Mouse (Mus musculus): ENCODE results near the gene Smo. TPM values are rescaled to one million over a fixed set of nuclear protein-coding genes. Genes with fewer than 3 reads are reported as not detected.

The Smo gene
- polyA plus RNA-seq, 1 experiment from 2014 or later: 9.2 TPM

DNA sequence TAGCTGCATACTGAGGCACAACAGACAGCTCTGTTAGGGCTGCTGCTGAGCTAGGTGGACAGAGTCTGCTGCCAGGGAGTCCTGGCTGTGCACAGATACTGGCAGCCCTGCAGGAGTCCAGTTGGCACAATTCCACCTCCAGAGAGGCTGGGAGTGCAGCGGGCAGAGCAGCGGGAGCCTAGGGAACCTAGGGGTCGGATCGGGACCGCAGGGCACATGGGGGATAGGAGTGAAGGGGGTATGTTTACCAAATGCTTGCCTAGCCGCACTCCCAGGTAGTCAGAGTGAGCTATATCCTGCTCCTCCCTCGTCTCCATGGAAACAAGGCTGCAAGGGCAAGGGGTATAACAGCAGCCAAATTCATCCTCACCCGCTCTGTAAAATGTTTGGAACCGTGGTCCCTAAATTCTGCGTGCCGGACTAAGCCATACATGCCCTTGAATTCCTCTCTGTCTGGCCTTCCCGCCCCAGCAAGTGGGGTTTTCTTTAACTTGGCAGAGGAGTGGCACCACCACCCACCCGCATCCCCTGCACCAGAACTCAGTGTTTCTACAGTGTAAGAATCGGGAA, 17.3 kb upstream of the Smo start:
- no peak overlapping the region for H3K4me3 ChIP-seq (ENCODE audit: low read depth, low read length)
- WGBS: 18% methylated on average over 14 of the region's 14 CpGs
- peaks cover 10% of the 10 kb centered on the region; the same call in 1 of the 2 replicates for H3K4me1 ChIP-seq (ENCODE audit: control insufficient read depth, insufficient read depth, low read length)
- ATAC-seq (ENCODE audit: low read depth): peak; percentile 78
- peak overlapping the region; percentile 21; the same call in 1 of the 2 replicates for H3K4me2 ChIP-seq (ENCODE audit: low read depth, low read length)
- no peaks in the 10 kb centered on the region for H3K9me3 ChIP-seq (ENCODE audit: control insufficient read depth, low read length)
- H3K36me3 ChIP-seq (ENCODE audit: control insufficient read depth, insufficient read depth, low read length): no peaks in the 10 kb centered on the region
- no peak overlapping the region for H3K27ac ChIP-seq (ENCODE audit: low read depth, low read length)
- no peaks in the 10 kb centered on the region for H3K27me3 ChIP-seq (ENCODE audit: control insufficient read depth, insufficient read depth, low read length)
- no peak overlapping the region for H3K9ac ChIP-seq (replicated peaks; ENCODE audit: low read depth, low read length)

DNA sequence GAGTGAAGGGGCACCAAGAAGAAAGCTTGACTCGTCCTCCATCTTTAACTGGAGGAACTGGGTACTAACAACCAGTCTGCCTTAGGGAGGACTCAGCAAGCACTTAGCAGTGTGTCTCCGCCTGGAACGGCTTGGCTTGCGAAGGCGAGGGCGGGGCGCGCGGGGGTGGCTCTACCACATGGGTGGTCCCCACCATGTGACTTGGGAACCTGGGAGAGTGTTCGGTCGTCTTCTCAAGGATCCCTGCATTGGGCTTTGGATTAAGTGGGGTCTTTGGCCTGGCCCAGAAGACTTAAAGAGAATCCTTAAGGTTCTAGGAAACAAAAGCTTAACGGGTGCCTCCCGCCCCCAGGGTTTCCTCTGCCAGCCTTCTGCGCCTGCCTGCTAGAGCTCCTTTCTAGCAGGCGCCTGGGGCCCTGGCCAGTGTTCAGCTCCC, 16.4 kb upstream of the Smo start:
- Histone ChIP-seq H3K4me2 (ENCODE audit: low read depth, low read length) (peak overlapping the region; percentile 54), H3K4me1 (ENCODE audit: control insufficient read depth, insufficient read depth, low read length) (peaks cover 10% of the 10 kb centered on the region; the same call in 1 of the 2 replicates), H3K9me3 (ENCODE audit: control insufficient read depth, low read length) (no peaks in the 10 kb centered on the region), H3K27me3 (ENCODE audit: control insufficient read depth, insufficient read depth, low read length) (no peaks in the 10 kb centered on the region), H3K36me3 (ENCODE audit: control insufficient read depth, insufficient read depth, low read length) (no peaks in the 10 kb centered on the region), H3K27ac (ENCODE audit: low read depth, low read length) (no peak overlapping the region), H3K9ac (replicated peaks; ENCODE audit: low read depth, low read length) (peak overlapping the region; percentile 18; the same call in 1 of the 2 replicates), H3K4me3 (ENCODE audit: low read depth, low read length) (peak overlapping the region; percentile 28)
- peak; percentile 84 for ATAC-seq (ENCODE audit: low read depth)
- WGBS: 2% methylated on average over 15 of the region's 15 CpGs

DNA sequence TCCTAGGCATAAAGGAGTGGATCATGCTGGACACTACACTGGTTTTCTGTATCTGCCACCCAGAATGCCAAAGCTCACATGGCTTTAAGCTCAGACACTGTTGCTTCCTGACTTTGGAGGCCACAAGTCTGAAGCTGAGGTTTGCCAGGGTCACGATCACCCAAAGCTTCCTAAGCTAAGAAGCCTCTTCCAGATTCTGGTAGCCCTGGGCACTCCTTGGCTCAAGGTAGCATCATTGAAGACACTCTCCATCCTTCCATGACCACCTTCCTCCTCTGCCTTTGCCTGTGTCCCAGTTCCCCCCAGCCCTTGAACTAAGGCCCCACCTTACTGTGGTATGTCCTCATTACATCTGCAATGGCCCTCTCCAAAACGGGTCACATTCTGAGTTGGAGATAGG, 13.4 kb upstream of the Smo start:
- H3K27me3 ChIP-seq (ENCODE audit: control insufficient read depth, insufficient read depth, low read length): no peaks in the 10 kb centered on the region
- no peak overlapping the region for H3K9ac ChIP-seq (replicated peaks; ENCODE audit: low read depth, low read length)
- no peak overlapping the region for H3K4me2 ChIP-seq (ENCODE audit: low read depth, low read length)
- H3K36me3 ChIP-seq (ENCODE audit: control insufficient read depth, insufficient read depth, low read length): no peaks in the 10 kb centered on the region
- H3K4me1 ChIP-seq (ENCODE audit: control insufficient read depth, insufficient read depth, low read length): peaks cover 10% of the 10 kb centered on the region; the same call in 1 of the 2 replicates
- no peak overlapping the region for H3K4me3 ChIP-seq (ENCODE audit: low read depth, low read length)
- H3K9me3 ChIP-seq (ENCODE audit: control insufficient read depth, low read length): no peaks in the 10 kb centered on the region
- WGBS: 78% methylated on average over 2 of the region's 2 CpGs
- ATAC-seq (ENCODE audit: low read depth): no peak
- no peak overlapping the region for H3K27ac ChIP-seq (ENCODE audit: low read depth, low read length)

DNA sequence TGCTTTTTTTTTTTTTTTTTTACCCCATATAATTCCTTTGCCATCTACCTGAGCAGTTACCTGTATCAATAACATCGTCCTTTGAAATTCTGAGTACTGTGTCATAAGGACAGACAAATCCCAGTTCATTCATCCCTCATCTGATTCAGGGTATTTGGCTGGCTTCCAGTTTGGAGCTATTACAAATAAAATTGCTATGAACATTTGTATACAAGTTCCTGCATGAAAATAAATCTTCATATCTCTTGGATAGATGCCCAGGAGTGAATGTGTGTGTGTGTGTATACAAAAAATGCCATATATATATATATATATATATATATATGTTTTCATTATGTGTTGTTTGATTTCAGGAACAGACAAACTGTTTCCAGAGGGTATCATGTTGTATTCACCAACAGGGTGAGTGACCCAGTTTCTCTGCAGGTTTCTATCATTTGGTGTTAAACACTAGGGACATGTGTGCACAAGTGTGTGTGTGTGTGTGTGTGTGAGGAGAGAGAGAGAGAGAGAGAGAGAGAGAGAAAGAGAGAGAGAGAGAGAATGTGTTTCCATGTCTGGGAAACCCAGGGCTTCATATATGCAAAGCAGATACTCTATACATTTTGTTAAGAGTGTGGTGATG, 8.6 kb upstream of the Smo start:
- ATAC-seq (ENCODE audit: low read depth): no peak
- H3K27ac ChIP-seq (ENCODE audit: low read depth, low read length): no peak overlapping the region
- no peaks in the 10 kb centered on the region for H3K9me3 ChIP-seq (ENCODE audit: control insufficient read depth, low read length)
- no peak overlapping the region for H3K4me3 ChIP-seq (ENCODE audit: low read depth, low read length)
- WGBS: 79% methylated on average over 1 of the region's 1 CpGs
- no peak overlapping the region for H3K9ac ChIP-seq (replicated peaks; ENCODE audit: low read depth, low read length)
- no peak overlapping the region for H3K4me2 ChIP-seq (ENCODE audit: low read depth, low read length)
- H3K36me3 ChIP-seq (ENCODE audit: control insufficient read depth, insufficient read depth, low read length): no peaks in the 10 kb centered on the region
- H3K27me3 ChIP-seq (ENCODE audit: control insufficient read depth, insufficient read depth, low read length): no peaks in the 10 kb centered on the region
- no peaks in the 10 kb centered on the region for H3K4me1 ChIP-seq (ENCODE audit: control insufficient read depth, insufficient read depth, low read length)

DNA sequence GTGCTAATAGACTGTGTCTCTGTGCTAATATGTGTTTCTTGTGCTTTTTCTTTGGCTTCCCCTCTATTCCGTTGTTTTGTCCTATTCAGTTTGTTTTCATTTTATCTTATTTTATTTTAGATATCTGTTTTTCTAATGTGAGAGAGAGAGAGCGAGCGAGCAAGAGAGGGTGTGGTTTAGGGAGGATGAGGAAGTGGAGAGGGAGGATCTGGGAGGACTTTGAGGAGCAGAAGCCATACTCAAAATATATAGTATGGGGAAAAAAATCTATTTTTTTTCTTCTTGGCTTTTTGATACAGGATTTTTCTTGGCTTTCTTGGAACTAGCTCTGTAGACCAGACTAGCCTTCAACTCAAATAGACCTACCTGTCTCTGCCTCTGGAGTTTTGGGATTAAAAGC, 7.3 kb upstream of the Smo start:
- H3K4me1 ChIP-seq (ENCODE audit: control insufficient read depth, insufficient read depth, low read length): no peaks in the 10 kb centered on the region
- no peaks in the 10 kb centered on the region for H3K36me3 ChIP-seq (ENCODE audit: control insufficient read depth, insufficient read depth, low read length)
- no peaks in the 10 kb centered on the region for H3K27me3 ChIP-seq (ENCODE audit: control insufficient read depth, insufficient read depth, low read length)
- WGBS: 90% methylated on average over 3 of the region's 3 CpGs
- H3K4me3 ChIP-seq (ENCODE audit: low read depth, low read length): no peak overlapping the region
- no peaks in the 10 kb centered on the region for H3K9me3 ChIP-seq (ENCODE audit: control insufficient read depth, low read length)
- no peak overlapping the region for H3K4me2 ChIP-seq (ENCODE audit: low read depth, low read length)
- no peak for ATAC-seq (ENCODE audit: low read depth)
- H3K27ac ChIP-seq (ENCODE audit: low read depth, low read length): no peak overlapping the region
- H3K9ac ChIP-seq (replicated peaks; ENCODE audit: low read depth, low read length): no peak overlapping the region

DNA sequence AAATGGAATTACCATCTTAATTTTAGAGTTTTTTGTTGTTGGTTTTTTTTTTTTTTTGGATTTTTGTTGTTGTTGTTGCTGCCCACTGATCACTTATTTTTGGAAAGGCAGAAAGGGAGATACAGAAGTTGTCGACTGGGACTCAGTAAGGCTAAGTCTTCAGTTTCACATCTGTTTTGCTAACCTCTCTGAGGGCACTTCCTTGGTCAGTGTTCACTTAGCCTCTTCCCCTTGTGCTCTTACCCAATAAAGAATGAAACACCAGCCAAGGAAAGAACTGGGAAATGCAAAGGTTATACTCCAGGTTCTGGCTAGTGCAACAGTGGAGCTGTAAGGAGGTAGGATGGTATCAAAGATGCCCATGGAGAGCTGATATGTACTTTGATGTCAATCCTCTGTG, 5.8 kb upstream of the Smo start:
- Histone ChIP-seq H3K27me3 (ENCODE audit: control insufficient read depth, insufficient read depth, low read length) (no peaks in the 10 kb centered on the region), H3K4me2 (ENCODE audit: low read depth, low read length) (no peak overlapping the region), H3K36me3 (ENCODE audit: control insufficient read depth, insufficient read depth, low read length) (no peaks in the 10 kb centered on the region), H3K9ac (replicated peaks; ENCODE audit: low read depth, low read length) (no peak overlapping the region), H3K9me3 (ENCODE audit: control insufficient read depth, low read length) (no peaks in the 10 kb centered on the region), H3K4me3 (ENCODE audit: low read depth, low read length) (no peak overlapping the region), H3K4me1 (ENCODE audit: control insufficient read depth, insufficient read depth, low read length) (no peaks in the 10 kb centered on the region), H3K27ac (ENCODE audit: low read depth, low read length) (no peak overlapping the region)
- no peak for ATAC-seq (ENCODE audit: low read depth)
- WGBS: 81% methylated on average over 1 of the region's 1 CpGs

DNA sequence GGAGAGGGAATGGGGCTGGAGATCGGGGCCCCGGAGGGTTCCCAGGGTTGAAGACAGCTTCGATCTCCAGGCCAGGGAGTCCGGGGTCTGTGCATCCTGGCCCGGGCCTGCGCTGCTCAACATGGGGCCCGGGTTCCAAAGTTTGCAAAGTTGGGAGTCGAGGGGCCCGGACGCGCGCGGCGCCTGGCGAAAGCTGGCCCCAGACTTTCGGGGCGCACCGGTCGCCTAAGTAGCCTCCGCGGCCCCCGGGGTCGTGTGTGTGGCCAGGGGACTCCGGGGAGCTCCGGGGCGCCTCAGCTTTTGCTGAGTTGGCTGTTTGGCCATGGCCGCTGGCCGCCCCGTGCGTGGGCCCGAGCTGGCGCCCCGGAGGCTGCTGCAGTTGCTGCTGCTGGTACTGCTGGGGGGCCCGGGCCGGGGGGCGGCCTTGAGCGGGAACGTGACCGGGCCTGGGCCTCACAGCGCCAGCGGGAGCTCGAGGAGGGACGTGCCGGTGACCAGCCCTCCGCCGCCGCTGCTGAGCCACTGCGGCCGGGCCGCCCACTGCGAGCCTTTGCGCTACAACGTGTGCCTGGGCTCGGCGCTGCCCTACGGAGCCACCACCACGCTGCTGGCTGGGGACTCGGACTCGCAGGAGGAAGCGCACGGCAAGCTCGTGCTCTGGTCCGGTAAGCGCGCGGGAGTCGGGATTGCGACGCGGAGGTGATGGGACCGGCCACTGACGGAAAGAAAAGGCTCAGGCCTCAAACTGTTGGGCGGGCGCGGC, 567 bp downstream of the Smo start:
- Histone ChIP-seq H3K4me1 (ENCODE audit: control insufficient read depth, insufficient read depth, low read length) (0 out of 2 replicates have a peak, but pooled peaks cover 4% of the 10 kb centered on the region), H3K27ac (ENCODE audit: low read depth, low read length) (peak overlapping the region; percentile 73), H3K4me3 (ENCODE audit: low read depth, low read length) (peak overlapping the region; percentile 81), H3K9me3 (ENCODE audit: control insufficient read depth, low read length) (no peaks in the 10 kb centered on the region), H3K4me2 (ENCODE audit: low read depth, low read length) (peak overlapping the region; percentile 98), H3K27me3 (ENCODE audit: control insufficient read depth, insufficient read depth, low read length) (no peaks in the 10 kb centered on the region), H3K36me3 (ENCODE audit: control insufficient read depth, insufficient read depth, low read length) (no peaks in the 10 kb centered on the region), H3K9ac (replicated peaks; ENCODE audit: low read depth, low read length) (peak overlapping the region; percentile 74)
- under 1% methylated on average over 73 of the region's 75 CpGs for WGBS
- ATAC-seq (ENCODE audit: low read depth): peak; percentile 77

DNA sequence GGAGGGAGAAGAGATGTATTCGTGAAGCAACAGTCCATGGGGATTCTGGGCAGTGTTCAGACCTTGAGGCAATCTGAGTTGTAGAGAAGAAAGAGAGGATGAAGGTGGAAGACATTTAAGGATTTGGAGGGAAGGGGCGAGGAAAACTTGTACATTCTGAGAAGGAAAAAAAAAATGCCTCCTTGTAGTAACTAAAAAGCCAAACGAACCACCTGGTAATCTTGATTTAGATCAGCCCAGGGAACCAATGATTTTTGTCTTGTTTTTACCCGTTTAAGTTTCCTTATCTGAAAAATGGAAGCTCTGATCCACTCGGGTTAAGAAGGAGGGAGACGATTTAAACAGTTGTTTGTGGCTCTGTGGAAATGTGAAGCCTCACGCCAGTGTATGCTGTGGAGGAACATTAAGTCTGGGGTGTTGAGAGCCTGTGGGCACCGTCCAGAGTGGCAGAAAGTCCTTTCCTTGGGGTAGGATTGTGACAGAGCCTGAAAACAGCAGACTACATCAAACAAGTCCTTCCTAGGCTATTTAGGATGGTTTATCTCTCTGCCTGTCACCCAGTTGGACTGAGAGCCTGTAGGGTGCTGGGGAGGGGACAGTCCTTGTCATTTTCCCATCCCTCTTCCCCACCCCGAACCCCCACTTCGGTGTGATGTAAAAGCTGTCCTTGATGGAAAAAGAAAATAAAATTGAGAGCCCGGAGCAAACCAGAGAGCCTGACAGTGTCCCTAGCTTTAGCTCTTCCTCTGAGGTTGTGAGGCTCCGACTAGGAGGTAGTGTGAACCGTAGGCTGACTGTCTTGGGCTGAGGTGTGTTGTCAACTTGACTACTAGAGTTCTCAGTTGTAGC, 1.5 kb downstream of the Smo start:
- 17% methylated on average over 13 of the region's 13 CpGs for WGBS
- no peaks in the 10 kb centered on the region for H3K27me3 ChIP-seq (ENCODE audit: control insufficient read depth, insufficient read depth, low read length)
- H3K36me3 ChIP-seq (ENCODE audit: control insufficient read depth, insufficient read depth, low read length): no peaks in the 10 kb centered on the region
- H3K9ac ChIP-seq (replicated peaks; ENCODE audit: low read depth, low read length): peak overlapping the region; percentile 74
- H3K4me1 ChIP-seq (ENCODE audit: control insufficient read depth, insufficient read depth, low read length): 0 out of 2 replicates have a peak, but pooled peaks cover 4% of the 10 kb centered on the region
- peak overlapping the region; percentile 98 for H3K4me2 ChIP-seq (ENCODE audit: low read depth, low read length)
- H3K4me3 ChIP-seq (ENCODE audit: low read depth, low read length): peak overlapping the region; percentile 81
- ATAC-seq (ENCODE audit: low read depth): no peak
- no peaks in the 10 kb centered on the region for H3K9me3 ChIP-seq (ENCODE audit: control insufficient read depth, low read length)
- no peak overlapping the region for H3K27ac ChIP-seq (ENCODE audit: low read depth, low read length)

Measured in neural tube, embryonic 14.5 days (tissue).